Mouse (Mus musculus): ENCODE data around the gene Emp2. TPM values are rescaled to one million over a fixed set of nuclear protein-coding genes. Genes with fewer than 3 reads are reported as not detected.

Emp2 gene
- polyA plus RNA-seq, 1 experiment from 2014 or later, result 48.4 TPM

DNA sequence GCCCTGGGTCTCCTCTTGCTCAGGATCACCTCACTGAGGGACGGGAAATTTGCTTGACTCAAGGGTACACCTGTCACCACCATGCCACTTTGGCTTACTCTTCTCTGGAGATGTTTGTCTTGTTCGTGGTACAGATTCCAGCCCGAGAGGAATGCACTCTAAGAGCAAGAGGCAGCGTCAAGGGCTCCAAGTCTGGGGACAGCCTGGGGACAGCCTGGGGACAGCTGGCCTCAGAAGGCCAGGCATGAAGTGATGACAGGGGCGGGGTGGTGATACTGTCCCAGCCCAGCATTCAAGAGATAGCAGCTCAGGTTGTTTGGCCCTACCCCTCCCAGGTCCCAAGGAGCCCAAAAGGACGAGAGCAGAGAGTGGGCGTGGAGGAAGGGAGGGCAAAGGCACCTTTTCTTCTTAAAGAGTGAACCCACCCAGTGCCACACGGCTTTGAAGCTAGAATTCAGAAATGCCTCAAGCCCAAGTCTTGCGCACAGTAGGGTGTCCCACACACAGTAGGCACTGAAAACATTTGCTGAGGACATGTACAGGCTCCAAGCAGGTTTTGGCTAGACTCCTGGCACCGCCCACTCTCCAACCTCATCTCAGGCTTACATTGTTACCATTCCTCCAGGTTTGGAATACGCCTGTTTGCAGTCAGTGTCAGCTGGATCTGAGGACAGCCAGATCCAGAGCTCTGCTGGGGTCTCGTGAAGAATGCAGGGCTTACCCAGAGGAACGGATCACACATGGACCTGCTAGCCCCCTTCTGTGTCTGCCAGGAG, 23.8 kb upstream of the Emp2 start:
- no peak overlapping the region for H3K27ac ChIP-seq
- no peak for ATAC-seq (ENCODE audit: insufficient read depth, low FRiP score, low read depth)
- no peak overlapping the region for H3K4me2 ChIP-seq
- H3K9ac ChIP-seq, result no peak overlapping the region
- no peaks in the 10 kb centered on the region for H3K36me3 ChIP-seq
- H3K27me3 ChIP-seq (replicated peaks), result no peaks in the 10 kb centered on the region
- WGBS, result 68% methylated on average over 13 of the region's 13 CpGs
- no peaks in the 10 kb centered on the region for H3K4me1 ChIP-seq
- no peak overlapping the region for H3K4me3 ChIP-seq (replicated peaks)
- H3K9me3 ChIP-seq, result no peaks in the 10 kb centered on the region

DNA sequence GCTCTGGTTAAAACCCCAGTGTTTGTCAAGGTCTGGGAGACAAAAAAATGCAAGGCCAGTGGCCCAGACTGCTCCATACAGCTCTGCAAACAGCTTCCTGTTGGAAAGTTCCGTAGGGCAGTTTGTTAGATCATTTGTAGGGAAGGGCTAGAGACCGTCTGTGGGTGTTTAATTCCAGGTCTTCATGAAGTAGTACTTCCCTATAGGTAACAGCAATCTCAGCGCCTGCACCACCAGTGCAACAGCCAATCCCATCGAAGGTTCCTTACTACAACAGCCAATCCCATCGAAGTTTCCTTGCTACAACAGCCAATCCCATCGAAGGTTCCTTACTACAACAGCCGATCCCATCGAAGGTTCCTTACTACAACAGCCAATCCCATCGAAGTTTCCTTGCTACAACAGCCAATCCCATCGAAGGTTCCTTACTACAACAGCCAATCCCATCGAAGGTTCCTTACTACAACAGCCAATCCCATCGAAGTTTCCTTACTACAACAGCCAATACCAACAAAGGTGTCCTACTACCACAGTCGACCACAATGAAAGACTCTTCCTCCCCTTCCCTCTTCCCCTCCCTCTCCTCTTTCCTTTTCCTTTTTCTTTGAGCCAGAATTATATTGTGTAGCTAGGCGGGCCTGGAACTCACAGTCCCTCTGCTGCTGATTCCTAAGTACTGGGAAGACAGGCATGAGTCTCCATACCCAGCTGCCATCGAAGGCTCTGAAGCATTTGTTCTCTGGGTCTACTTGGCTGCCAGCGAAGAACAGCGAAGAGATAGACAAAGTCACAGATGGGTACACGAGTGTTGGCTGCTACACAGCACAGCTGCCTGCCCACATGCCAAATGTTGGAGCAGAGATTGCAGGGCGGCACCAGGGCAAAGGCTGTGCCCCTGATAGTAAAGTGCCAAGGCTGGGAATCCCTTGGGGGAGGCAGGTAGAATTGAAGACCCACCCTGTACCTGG, 23.0 kb upstream of the Emp2 start:
- no peaks in the 10 kb centered on the region for H3K4me1 ChIP-seq
- WGBS, result 87% methylated on average over 19 of the region's 19 CpGs
- H3K4me3 ChIP-seq (replicated peaks), result no peak overlapping the region
- no peaks in the 10 kb centered on the region for H3K27me3 ChIP-seq (replicated peaks)
- no peak overlapping the region for H3K4me2 ChIP-seq
- H3K36me3 ChIP-seq, result no peaks in the 10 kb centered on the region
- H3K9ac ChIP-seq, result no peak overlapping the region
- no peak for ATAC-seq (ENCODE audit: insufficient read depth, low FRiP score, low read depth)
- no peaks in the 10 kb centered on the region for H3K9me3 ChIP-seq
- peak overlapping the region; percentile 24; the same call in 1 of the 2 replicates for H3K27ac ChIP-seq

DNA sequence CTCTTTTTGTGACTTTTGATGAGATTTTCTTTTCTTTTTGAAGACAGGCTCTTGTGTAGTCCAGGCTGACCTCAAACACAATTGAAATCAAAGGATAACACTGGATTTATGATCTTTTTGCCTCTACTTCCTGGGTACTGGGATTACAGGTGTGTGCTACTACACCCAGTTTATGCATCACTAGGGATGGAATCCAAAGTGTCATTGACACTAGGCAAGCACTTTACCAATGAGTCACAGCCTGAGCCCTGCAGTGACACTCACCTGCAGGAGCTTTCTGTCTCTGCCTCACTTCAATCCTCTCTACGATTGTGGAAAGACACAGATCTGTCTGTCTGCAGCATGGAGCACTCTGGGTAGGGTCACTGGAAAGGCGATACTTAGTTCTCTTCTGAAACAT, 22.2 kb upstream of the Emp2 start:
- WGBS, result 71% methylated on average over 2 of the region's 2 CpGs
- Histone ChIP-seq H3K27ac (peak overlapping the region; percentile 24; the same call in 1 of the 2 replicates), H3K36me3 (no peaks in the 10 kb centered on the region), H3K4me3 (replicated peaks) (no peak overlapping the region), H3K4me2 (no peak overlapping the region), H3K9me3 (no peaks in the 10 kb centered on the region), H3K4me1 (no peaks in the 10 kb centered on the region), H3K9ac (no peak overlapping the region), H3K27me3 (replicated peaks) (no peaks in the 10 kb centered on the region)
- ATAC-seq (ENCODE audit: insufficient read depth, low FRiP score, low read depth), result no peak

DNA sequence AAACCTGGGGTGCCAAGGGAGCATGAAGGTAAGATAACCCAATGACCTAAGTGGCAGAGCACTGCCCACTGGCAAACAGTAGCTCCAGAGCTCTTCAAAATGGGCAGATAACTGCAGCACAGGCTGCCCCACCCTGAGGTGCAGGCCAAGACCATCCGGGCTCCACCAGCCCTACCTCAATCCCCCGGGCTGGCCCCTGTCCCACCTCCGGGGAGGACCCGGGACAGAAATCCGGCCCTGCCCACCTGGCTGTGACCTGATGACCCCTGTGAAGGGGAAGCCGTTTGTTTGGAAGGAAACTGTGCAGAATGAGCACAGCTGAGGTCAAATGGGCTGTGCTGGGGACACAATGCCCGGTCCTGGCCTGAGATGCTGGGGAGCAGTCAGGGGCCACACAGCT, 19.0 kb upstream of the Emp2 start:
- ATAC-seq (ENCODE audit: insufficient read depth, low FRiP score, low read depth), result no peak
- Histone ChIP-seq H3K4me1 (no peaks in the 10 kb centered on the region), H3K36me3 (no peaks in the 10 kb centered on the region), H3K27me3 (replicated peaks) (no peaks in the 10 kb centered on the region), H3K4me2 (no peak overlapping the region), H3K4me3 (replicated peaks) (no peak overlapping the region), H3K27ac (no peak overlapping the region), H3K9me3 (no peaks in the 10 kb centered on the region), H3K9ac (no peak overlapping the region)
- 27% methylated on average over 7 of the region's 7 CpGs for WGBS

DNA sequence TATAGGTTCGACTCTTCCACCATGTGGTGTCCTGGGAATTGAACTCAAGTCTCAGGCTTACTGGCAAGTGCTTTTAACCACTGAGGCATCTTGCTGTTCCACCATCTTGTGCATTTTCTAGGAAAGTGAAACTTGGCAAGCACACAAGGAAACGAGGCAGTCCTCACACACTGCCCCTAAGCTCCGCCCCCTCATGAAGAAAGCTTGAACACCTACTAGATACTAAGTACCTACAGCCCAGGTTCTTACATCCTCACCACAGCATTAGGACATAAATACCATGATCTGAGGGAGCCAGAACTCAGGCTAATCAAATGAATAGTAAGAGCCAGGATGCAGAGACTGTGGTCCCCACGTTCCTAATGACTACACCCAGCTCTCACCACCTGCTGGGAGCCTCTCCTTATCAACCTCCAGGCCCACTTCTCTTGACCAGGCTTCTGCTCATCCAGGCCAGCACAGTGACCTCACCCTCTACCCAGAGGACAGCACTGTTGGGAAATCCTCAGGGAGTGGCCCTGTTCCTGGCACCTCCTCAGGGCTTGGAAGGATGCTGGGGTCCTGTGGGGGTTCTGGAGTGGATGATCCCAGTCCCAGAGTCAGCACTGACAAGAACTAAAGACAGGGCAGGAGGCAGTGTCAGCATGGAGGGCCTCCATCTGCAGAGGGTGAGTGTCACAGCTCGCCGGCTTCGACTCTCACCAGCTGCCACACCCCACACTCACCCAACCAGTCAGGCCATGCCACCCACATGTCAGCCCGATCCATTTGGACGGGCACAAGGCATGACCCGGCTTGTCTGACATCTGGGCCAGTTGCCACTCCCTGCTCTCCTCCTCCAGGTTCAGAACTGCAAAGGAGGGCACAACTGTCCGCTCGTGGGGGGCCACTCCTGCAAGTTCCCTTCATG, 17.1 kb upstream of the Emp2 start:
- no peaks in the 10 kb centered on the region for H3K4me1 ChIP-seq
- WGBS, result 66% methylated on average over 12 of the region's 12 CpGs
- ATAC-seq (ENCODE audit: insufficient read depth, low FRiP score, low read depth), result no peak
- no peaks in the 10 kb centered on the region for H3K36me3 ChIP-seq
- H3K4me2 ChIP-seq, result no peak overlapping the region
- H3K9me3 ChIP-seq, result no peaks in the 10 kb centered on the region
- H3K4me3 ChIP-seq (replicated peaks), result no peak overlapping the region
- H3K27ac ChIP-seq, result peak overlapping the region; percentile 59; the same call in 1 of the 2 replicates
- no peaks in the 10 kb centered on the region for H3K27me3 ChIP-seq (replicated peaks)
- H3K9ac ChIP-seq, result no peak overlapping the region

DNA sequence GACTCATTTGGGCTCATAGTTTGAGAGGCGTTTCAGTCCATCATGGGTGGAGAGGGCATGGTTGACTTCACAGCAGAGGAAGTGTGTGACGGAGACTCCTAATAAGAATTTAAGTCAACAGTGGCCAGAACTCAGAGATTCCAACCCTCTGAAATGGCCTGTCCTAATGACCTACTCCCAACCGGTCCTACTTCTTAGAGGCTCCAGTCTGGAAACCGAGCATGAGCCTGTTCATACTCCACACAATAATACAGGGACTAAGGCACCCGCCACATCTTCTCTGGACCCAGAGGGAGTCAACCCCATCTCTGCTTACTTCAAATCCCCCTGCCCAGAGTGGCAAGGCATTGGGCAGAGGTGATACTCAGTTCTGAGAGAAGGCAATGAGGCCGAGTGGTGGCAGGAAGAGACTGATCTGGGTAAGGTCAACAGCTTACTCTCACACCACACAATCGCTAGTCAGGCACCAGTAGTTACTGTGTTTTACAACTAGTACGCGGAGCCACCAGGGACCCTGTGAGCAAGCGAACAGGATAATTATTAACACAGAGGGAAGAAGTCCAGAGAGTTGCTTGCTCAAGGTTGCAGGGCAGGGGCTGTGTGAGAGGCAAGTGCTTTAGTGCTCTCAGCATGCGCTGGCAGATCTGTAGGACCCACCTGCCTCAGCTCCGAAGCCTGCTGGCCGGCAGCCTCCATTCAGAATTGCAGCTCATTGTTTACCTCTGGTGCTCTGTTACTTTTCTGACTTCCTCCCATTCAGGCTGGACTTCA, 14.0 kb upstream of the Emp2 start:
- 50% methylated on average over 13 of the region's 13 CpGs for WGBS
- Histone ChIP-seq H3K36me3 (no peaks in the 10 kb centered on the region), H3K4me3 (replicated peaks) (no peak overlapping the region), H3K4me1 (no peaks in the 10 kb centered on the region), H3K4me2 (0 out of 2 replicates have a peak overlapping the region, but pooled peaks have one; percentile 14), H3K27me3 (replicated peaks) (no peaks in the 10 kb centered on the region), H3K9me3 (no peaks in the 10 kb centered on the region), H3K9ac (no peak overlapping the region), H3K27ac (peak overlapping the region; percentile 67)
- ATAC-seq (ENCODE audit: insufficient read depth, low FRiP score, low read depth), result peak; percentile 78

DNA sequence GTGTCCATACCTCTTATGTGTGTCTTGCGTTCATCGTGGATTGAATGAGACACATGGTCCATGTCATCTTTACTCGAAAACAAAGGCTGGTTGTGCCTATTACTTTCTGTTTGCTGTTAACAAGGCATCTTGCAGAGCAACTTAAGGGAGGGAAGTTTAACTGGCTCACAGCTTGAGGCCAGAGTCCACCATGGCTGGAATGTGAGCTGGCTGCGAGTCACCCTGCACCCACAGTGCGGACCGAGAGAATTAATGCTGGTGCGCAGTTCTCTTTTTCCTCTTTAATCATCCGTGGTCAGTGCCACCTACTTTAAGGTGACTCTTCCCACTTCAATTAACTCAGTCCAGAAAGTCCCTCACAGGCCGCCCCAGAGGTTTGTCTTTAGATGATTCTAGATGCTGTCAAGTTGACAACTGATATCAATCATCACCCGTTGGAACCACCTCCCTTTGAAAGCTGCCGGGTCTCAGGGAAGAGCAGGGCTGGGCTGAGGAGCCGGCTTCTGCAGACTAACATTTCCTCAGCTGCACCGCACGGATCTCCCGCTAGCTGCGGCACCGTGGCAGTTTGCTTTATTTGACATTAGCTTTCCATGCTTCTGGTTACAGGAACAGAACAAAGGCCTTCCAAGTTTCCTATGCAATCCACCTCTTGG, 6.3 kb upstream of the Emp2 start:
- ATAC-seq (ENCODE audit: insufficient read depth, low FRiP score, low read depth), result no peak
- Histone ChIP-seq H3K4me2 (no peak overlapping the region), H3K27me3 (replicated peaks) (no peaks in the 10 kb centered on the region), H3K9ac (no peak overlapping the region), H3K4me1 (no peaks in the 10 kb centered on the region), H3K9me3 (no peaks in the 10 kb centered on the region), H3K36me3 (no peaks in the 10 kb centered on the region), H3K27ac (no peak overlapping the region), H3K4me3 (replicated peaks) (no peak overlapping the region)
- WGBS, result 37% methylated on average over 17 of the region's 17 CpGs

DNA sequence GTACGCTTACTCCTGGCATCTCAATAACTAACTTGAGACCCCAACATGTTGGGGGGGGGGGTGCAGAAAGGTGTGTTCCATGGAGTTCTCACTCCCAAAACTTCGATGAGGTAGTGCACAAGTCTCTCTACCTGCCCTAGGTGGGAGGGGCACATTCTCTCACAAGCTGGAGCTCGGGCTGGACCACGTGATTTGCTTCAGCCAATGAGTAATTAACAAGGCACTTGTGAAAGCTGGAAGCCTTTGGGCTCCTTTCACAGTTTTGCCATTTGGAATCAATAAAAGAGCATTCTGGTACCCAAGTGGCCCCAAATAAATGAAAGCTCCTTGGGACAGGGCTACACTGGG, 3.4 kb upstream of the Emp2 start:
- H3K9me3 ChIP-seq, result no peaks in the 10 kb centered on the region
- peaks cover 9% of the 10 kb centered on the region for H3K4me1 ChIP-seq
- no peak overlapping the region for H3K4me3 ChIP-seq (replicated peaks)
- 52% methylated on average over 4 of the region's 4 CpGs for WGBS
- H3K27ac ChIP-seq, result no peak overlapping the region
- H3K9ac ChIP-seq, result no peak overlapping the region
- no peaks in the 10 kb centered on the region for H3K36me3 ChIP-seq
- ATAC-seq (ENCODE audit: insufficient read depth, low FRiP score, low read depth), result no peak
- no peaks in the 10 kb centered on the region for H3K27me3 ChIP-seq (replicated peaks)
- no peak overlapping the region for H3K4me2 ChIP-seq

DNA sequence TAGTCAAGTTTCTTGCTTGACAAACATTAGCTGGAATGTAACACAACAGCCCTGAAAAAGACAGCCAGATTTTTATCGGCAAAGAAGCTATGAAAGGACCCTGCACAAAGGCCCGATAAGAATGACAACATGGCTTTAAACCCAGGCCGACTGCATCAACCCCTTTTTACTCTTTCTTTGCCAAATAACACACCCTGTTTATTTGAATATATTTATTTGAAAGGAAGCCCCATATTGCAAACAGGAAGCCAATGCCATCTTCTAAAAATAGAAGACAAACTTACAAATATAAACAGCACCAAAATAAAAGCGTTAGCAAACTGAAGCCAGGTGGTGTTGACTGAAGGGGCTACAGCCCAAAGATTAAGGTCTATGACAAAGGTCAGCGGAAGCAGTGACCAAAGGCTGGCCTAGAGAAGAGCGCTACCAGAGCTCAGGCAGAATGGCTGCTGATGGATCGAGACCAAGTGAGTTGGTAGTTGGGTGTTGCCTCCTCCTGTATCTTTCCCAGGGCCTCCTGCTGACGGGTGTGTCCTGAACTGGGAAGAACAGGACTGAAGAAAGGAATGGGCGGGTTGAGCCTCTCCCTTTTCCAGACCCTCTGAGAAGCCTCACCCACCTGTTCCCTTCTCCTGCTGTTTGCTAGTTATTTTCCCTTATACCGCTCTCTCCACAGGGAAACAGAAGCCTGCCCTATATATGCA, 2.9 kb upstream of the Emp2 start:
- no peaks in the 10 kb centered on the region for H3K9me3 ChIP-seq
- ATAC-seq (ENCODE audit: insufficient read depth, low FRiP score, low read depth), result no peak
- no peaks in the 10 kb centered on the region for H3K36me3 ChIP-seq
- H3K27me3 ChIP-seq (replicated peaks), result no peaks in the 10 kb centered on the region
- H3K4me1 ChIP-seq, result peaks cover 11% of the 10 kb centered on the region
- no peak overlapping the region for H3K27ac ChIP-seq
- no peak overlapping the region for H3K4me2 ChIP-seq
- H3K4me3 ChIP-seq (replicated peaks), result no peak overlapping the region
- H3K9ac ChIP-seq, result no peak overlapping the region
- 63% methylated on average over 10 of the region's 10 CpGs for WGBS

DNA sequence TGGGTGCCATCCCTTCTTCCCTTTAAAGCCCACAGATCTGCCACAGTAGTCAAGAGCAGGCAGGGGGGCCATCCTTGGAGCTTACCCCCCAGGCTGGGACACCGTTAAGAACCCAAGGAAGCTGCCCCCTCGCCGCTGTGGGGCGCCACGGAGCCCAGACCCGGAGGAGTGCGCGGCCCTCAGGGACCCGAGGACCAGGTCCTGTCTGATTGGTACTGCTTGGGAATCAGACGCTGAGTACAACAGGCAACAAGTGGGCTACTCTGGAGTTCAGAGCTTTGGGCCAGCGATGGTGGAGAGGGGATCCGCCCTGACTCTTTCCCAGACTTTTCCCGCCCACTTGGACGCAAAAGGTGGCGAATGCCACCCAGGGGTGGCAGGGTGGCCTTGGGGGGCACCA, 542 bp downstream of the Emp2 start:
- Histone ChIP-seq H3K27me3 (replicated peaks) (no peaks in the 10 kb centered on the region), H3K4me1 (peaks cover 11% of the 10 kb centered on the region), H3K36me3 (no peaks in the 10 kb centered on the region), H3K9ac (peak overlapping the region; percentile 39; the same call in 1 of the 2 replicates), H3K27ac (peak overlapping the region; percentile 40; the same call in 1 of the 2 replicates), H3K4me3 (replicated peaks) (peak overlapping the region; percentile 63), H3K4me2 (peak overlapping the region; percentile 88), H3K9me3 (no peaks in the 10 kb centered on the region)
- peak; percentile 13; the same call in 1 of the 2 replicates for ATAC-seq (ENCODE audit: insufficient read depth, low FRiP score, low read depth)
- whole genome bisulfite sequencing, result 4% methylated on average over 15 of the region's 15 CpGs

Measured in stomach, embryonic 15.5 days (tissue).